Mouse (Mus musculus) embryo, embryonic 9.5 days (tissue): ENCODE results near the gene E2f2.

Source experiments
- DNase-seq: peaks from one replicate; pipeline ENCODE4 v3.0.0-alpha.2; 2017; ENCODE audit errors: extremely low spot score

Gene E2f2

DNA sequence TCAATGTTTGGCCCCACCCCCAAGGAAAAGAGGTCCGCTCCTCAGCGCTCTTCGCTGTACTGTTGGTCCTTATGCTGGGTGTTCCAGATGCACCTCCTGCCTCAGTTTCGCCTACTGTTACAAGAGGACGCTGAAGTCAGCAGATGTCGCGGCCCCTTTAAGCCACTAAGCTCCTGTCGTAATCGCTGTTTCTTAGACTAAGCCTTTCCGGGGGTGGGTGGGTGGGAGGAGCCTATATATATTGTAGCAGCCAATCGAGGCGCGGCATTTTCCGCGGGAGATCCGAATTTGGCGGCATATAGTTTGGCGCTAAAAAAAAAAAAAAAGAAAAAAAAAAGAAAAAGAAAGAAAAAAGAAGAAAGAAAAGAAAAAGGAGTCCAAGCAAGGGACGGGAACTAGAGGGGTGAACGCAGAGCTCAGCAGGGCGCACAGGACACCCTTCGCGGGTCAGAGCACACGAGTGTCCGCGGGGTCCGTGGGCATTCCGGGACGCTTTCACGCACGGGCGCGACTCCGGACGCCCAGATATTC, at the start of gene E2f2:
Gene E2f2, plus strand, starts transcription at position 384 of the 531 bp plus-strand sequence.
- DNase-seq = peak; percentile 73

DNA sequence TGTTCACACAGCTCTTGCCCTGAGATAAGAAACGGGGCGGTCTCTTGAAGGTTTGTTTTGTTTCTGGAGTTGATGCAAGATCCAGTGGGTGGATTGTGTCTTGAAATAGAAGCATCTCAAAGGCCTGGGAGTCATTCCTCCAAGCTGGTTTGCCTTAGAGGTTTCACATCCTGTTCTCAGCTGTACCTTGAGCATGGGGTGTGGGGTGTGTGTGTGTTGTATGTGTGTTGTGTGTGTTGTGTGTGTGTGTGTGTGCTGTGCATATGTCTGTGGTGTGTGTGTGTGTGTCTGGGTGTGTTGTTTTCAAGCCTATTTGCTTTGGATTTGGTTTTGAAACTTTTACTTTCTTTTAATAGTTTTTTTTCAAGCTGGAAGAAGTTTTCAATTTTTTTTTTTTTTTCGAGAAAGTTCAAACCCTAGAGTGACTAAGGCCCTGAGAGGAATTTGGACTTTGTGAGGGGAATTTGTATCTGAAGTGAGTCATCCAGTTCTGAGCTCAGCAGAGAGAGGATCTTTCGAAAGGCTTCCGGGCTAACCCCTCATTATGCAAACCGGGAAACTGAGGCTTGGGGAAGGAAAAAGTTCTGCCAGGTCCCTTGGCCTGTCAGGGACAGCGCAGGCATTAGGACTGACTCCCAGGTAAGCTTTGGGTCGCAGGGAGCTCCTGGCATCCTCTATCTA, 48.9 kb upstream of the E2f2 start:
- no peak for DNase-seq

DNA sequence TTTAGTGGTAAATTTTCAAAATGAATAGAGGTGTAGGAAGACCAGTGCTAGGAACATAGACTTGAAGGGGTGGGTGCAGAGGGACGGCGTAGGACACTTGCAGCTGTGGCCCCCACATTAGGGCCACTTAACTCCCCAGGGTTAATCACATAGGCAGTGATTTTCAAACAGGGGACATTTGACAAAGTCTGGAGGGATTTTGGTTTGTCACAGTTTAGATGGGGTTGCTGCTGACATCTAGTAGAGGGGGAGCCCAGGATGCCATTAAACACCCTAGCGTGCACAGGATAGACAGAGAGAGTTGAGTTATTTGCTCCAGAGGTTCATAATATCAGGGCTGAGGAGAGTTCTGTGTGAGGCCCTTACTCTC, 48.4 kb upstream of the E2f2 start:
- DNase-seq = no peak

DNA sequence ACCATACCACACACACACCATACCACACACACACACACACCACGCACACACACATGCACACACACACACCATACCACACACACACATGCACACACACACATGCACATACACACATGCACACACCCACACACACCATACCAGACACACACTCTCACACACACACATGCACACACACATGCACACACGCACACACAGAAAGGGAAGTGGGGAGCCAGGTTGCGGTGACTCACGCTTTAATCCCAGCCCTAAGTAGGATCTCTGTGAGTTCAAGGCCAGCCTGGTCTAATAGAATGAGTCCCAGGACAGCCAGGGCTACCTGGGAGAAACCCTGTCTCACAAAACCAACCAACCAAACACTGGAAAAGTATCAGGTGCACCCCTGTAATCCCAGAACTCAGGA, 47.6 kb upstream of the E2f2 start:
- no peak for DNase-seq

DNA sequence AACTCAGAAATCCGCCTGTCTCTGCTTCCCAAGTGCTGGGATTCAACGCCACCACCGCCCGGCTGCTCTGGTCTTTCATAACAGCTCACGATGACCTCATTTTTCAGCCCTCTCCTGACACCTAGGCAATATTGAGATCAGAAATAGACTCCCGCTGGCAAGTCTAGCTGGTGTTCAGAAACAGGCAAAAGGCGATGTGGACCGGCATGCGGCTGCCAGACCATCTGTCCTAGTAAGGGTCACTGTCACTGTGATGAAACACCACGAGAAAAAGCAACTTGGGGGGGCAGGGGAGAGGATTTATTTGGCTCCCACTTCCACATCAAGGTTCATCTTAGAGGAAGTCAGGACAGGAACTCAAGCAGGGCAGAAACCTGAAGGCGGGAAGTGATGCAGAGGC, 46.7 kb upstream of the E2f2 start:
- DNase-seq = no peak

DNA sequence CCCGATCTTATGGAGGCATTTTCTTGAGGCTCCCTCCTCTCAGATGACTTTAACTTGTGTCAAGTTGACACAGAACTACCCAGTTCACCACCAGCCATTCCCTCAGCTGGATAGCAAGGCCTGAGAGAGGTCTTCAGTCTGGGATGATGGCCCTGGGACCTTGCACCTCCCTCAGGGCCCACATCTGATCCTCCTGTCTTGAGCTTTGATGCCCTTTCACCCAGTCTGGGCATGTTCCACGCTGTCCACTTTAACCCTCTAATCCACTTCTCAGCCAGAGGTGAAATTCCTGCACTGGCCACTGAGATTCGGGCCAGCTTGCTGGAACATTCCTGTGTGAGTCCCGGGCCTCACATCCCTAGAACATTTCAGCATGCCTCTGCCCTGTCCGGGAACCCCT, 46.2 kb upstream of the E2f2 start:
- no peak for DNase-seq

DNA sequence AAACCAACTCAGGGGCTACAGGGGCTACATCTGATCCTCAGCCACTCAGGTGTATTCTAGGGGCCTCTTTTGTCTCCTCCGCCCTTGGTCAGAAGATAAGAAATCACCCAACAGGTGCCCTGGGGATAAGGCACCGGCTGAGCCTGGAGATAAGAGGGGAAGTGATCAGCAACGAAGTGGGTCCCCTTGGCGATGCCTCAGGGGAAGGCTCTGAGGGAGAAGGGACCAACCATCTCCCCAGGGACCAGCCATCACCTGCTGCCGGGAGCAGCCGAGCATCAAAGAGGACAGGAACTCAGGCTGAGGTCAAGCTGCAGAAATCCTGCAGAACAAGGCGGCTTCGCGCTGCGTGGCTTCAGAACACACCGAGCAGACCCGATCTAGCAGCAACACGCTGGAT, 44.5 kb upstream of the E2f2 start:
- no peak for DNase-seq

DNA sequence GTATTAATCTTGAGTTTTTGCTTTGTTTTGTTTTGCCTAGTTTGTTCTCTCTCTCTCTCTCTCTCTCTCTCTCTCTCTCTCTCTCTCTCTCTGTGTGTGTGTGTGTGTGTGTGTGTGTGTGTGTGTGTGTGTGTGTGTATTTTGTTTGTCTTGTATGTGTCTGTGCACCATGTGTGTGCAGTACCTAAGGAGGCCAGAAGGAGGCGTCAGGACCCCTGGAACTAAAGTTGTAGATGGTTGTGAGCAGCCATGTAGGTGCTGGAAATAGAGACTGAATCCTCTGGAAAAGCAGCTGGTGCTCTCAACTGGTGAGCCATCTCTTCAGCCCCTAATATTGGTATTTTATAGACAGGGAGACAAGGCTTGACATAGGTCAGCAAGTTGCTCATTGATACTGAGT, 42.4 kb upstream of the E2f2 start:
- no peak for DNase-seq

DNA sequence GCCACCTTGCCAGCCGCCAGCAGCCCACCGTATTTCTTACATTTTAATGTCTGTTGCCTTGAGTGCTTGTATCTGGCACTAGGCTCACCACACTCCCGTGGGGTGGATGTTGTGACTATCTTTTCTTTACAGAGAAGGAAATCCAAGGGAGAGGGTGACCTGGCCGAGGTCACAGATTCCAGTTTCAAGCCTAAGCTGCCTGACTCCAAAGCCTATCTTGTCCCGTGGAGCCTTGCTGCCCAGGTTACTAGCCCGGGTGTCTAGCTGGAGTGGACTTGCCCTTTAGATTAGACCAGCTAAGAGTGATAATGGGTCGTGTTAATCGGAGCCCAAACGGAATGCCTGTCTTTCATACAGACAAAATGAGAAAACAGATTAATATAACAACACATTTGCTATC, 38.4 kb upstream of the E2f2 start:
- DNase-seq = peak; percentile 32

DNA sequence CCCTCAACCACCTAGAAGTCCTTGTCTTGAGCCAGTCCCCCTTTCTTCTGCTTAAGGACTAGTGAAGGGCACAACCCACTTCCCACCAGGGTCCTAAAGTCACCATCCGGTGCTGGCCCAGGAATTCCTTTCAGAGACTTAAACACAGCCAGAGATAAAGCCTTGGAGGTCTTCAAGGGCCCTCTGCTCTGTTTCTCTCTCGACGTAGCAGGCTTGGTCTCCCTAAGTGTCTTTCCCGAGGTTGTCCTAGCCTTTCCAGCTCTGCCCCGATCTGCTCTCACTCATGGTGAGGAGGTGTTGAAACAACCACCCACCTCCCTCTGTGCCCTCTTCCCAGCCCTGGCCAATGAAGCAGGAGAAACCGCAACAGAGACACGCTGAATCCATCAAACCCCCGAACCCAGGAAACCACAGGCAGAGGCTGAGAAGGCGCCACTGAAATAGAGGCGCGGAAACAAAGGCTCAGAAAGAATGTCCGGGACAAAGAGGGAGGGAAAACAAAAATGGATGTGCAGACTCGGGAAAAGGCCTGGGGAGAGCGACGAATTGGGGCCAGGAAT, 37.7 kb upstream of the E2f2 start:
- peak; percentile 79 for DNase-seq

DNA sequence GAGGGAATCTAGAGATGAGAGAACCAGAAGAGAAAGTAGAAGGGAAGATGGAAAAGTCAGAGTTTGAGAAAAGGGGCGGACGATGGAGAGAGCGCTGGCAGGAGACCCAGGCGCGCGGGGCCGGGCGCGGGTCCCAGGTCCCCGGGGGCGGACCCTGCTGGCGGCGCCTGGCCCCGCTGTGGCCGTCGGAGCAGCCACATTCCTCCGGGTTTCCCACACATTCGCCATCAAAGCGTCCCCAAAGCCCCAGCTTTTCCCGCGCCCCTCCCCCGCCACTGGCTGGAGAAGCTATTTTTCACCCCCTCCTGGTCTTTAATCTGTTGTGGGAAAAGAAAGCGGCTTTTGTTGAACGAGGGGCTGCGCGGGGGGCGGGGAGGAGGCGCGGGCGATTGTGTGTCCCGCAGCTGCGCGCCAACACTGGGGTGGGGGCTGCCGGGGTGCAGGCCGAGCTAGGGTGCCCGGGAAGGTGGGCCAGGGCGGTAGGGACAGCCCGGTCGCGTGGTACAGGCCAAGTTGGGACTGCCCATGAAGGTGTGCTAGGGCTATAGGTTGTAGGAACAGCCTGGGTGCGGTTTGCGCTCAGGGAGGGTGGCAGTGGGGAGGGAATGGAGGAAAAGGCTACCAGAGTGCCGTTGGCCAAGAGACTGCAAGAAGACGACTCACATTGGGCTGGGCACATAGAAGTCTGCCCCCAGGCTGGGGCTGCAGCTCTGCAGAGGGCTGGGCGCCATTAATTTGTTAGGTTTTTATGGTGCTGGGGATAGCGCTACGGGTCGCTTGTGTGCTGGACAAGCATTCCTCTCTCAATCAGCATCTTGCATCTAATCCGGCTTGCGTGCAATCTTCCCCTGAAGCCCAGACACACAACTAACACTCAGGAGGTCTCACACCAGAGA, 37.0 kb upstream of the E2f2 start:
- DNase-seq = peak; percentile 91

DNA sequence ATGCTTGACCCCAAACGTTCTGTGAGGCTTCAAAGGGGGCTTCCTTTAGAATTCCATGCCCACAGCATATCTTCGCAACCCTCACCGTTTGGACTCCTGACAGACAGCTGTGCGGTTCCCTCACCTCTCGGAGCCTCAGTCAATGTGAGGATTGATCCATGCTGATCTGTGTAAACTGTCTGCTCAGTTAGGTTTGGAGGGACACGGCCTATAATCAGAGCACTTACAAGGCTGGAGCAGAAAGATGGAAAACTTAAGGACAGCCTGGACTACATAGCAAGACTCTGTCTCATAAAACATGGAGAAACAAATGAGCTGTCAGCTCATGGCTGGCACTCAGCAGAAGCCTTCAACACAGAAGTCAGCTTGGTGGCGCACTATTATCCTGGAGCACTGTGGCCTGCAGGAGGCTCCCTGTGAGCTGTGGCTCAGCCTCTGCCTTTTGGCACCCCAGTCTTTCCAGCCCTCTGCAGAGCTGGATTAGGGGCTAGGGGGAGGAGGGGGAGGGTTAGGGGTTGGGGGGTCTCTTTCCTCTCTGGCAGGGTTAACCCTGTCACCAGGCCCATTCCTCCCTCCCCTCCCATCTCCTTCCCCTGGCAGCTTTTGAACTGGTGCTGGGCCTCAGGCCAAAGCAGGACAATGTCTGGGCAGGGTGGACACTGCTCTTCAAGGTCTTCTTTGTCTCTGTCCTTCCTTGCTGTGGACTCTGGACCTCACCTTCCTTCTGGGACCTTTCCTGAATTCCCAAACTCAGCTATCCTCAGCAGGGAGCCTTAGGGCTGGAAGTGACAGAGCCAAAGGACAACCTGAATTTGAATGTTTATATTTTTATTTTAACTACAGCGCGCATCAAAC, 36.1 kb upstream of the E2f2 start:
- peak; percentile 67 for DNase-seq

DNA sequence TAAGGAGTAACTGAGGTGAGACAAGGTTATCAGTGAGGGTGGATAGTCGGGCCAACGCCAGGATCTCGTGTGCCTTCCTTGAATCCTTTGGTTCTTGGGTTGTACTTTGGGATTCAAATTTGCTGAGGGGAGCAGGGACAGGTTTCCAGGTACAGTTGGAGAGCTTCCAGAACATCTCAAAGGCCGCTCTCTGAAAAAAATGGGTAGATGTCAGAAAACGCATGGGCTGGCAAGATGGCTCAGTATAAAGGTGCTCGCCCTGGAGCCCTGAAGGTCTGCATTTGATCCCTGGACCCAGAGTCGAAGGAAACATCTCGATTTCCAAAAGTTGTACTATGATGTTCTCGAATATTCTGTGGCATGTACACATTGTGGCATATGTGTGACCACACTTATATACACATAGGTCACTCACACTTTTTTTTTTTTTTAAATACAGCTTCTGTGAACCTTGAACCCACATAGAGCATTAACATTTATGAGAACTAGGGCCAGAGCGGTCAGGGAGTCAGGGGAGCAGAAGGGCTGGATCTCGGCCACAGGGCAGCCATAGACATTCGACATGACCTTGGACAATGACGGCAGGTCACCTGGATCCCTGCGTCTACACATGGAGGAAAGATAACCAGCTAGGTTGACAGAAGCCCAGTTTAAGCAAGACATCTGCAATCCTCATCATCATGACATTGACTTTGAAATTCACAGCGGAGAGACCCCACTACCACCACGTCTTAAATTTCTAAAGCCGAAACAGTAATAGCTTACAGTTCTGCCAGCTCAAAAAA, 32.7 kb upstream of the E2f2 start:
- DNase-seq = no peak

DNA sequence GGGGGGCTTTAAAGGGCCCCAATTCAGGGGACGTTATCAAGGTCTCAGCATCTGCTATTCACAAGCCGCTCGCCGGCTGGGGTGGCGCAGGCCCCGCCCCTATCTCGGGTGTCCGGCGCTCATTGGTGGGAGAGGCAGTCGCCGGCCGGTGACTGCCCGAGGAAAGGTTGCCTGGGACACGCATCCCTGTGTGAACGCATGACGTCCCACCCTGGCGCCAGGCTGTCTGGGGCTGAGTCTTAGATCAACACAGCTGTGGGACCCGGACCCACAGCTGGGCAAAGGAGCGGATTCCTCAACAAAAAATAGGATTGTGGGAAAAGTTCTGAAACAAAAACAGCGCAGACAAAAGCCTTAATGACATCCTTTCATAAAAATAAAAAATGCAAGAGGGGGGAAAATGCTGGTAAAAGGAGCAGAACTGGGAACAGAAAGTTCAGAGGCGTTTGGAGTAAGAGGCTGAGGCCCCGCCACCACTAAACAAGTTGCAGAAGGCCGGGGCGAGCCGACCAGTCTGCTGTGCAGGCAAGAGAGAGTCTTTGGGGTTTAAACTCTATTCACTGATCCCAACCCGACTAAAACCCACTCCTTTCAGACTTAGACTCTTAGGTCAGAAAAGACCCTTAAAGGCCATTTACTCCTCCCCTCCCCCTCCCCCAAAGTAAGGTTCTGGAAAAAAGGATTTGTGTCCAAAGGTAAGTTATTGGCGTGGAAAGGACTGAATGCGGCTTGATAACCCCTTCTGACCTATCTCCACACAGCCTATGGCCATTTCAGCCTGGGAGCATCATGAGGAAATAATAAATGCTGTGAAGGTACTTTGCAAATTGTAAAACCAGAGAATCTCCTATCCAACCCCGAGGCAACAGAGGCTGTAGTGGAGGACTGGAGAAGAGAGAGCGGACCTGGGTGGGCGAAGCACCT, 31.6 kb upstream of the E2f2 start:
- DNase-seq = peak; percentile 97

DNA sequence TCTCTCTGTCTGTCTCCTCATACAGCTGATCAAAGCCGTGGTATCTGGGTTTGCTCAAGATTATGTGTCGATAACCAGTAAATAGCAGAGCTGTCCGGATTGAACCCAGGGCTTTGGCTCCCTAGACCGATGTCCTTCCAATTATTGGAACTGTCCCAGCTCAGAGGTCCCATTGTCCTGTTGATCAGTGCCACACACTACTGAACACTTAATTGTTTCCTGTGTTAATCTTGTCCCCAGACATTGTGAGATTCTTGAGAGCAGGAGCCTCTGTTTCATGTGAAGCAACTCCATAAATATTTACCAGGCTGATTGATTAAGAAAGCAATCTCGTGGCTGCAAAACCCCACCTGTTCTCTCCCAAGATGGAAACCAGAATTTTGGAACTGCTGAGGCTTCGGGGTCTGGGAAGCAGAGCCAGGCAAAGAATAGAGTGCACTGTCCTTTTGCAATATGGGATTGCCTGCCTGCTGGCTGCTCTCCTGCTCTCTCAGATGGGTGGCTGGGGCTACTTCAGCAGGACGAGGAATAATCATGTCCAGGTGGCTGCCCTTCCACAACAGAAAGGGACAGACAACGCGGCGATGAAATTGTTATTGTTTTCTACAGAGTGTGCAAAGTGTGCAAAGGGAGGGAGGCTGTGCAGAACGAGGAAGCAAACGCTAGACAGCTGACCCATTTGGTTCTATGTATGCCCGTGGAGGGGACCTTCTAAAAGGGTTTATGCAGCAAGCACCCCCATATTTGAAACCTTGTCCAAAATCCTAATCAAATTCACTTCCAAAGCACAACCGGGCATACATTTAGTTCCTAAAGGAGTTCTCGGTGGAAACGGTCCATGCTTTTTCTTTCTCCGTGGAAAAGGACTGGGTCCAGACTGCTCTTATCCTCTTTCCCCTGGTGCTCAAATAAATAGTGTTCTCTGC, 29.7 kb upstream of the E2f2 start:
- DNase-seq = peak; percentile 56

DNA sequence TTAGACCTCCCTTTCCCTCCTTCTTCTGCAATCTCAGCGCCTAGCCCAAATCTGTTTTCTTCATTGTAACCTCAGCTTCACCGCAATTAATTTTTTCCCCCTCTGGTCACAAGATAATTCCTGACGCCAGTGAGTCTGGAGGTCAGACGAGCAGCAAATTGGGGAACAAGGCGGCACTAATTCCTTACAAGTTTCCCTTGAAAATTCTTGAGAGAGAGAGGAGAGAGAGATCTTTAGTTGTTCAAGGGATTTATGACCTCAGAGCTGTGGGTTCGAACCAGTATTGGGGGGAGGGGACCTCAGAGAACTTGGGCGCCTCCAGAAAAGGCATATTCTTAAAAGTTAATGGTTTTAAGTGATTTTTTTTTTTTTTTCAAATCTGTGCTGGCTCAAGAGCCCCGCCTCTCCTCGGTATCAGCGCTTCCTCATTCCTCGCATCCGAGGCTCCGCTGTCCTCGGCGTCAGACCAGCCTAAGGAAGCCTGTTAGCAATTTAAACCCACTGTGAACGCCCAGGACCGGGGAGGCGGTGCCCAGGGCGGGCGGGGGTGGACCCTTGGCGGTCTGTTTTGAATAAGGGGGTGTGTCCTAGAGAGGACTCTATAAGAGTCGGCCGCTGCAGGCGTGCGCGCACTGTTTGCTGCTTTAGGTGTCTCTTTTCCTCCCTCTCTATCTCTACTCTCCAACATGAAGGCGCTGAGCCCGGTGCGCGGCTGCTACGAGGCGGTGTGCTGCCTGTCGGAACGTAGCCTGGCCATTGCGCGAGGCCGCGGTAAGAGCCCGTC, 28.8 kb upstream of the E2f2 start, which contains the start of gene Id3:
Gene Id3, plus strand, starts transcription at position 305 of the 784 bp plus-strand sequence.
- DNase-seq = peak; percentile 99

DNA sequence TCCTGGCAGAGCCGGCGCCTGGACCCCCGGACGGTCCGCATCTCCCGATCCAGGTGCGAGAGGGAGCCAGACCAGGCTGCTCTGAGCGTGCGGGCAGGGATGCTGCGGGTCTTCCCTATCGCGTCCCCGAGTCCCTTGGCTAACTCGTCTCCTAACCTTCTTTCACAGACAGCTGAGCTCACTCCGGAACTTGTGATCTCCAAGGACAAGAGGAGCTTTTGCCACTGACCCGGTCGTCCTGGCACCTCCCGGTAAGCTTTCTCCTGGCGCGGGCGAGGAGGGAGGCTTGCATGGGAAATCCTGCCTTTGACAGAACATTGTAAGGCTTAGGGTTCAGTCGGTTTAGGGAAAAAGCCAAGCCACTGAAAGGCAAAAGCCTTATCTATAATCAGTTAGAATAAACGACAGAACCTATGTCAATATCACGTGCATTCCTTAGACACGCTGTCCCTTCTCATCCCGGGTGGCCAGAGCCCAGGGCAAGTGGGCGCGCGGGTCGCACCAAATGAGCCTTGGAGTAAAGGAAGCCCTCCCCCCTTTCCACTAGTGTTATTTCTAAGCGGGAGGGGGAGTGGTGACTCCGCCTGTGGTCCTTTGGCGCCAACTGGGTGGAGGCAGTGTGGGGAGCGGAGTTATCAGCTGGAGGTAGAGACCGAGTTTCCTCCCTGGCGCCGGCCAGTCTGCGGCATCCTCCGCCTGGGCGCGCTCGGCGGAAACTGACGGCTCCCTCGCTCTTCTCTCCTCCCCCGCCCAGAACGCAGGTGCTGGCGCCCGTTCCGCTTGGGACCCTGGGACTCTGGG, 27.9 kb upstream of the E2f2 start:
- peak; percentile 76 for DNase-seq
